Mouse (Mus musculus): ENCODE results near the gene Gng2.

The Gng2 gene

DNA sequence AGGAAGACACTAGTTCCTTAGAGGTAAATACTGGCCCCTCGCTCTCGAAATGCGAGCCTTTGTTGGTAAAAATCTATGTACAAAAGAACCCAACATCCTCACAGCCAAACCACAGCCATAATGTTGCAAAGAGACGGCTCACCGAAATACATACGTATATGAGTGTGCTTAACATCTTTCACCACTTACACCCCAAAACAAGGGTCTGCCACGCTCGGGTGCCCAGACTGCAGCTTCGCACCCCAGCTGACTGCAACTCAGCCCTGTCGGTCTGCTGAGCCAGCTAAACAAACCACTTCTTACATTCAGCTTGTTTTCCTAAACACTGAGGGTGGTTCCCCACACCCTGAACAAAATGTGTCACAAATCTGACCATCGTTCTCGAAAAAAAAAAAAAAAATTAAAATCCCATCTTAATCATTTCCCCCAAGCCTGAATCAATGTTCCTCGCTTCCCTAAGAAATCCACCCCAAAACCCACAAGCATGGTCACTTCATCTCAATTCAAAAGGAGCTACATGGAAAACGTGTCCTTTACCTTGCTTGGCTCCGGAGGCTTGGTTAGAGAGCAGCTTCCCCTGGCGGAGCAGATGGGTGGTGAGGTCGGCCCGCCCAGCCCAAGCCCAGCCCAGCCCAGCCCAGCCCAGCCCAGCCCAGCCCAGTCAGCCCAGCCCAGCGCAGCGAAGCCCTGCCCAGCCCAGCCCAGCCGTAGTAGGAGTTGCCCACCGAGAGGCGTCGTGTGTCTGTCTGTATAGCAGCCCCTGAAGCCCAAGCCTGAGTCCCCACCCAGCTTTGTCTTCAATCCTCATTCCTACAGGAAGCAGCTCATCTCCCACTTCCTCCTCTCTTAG, 781 bp downstream of the Gng2 start:
- DNase-seq (ENCODE audit: low spot score in 2 of 2), result peak; percentile 59 to 60

DNA sequence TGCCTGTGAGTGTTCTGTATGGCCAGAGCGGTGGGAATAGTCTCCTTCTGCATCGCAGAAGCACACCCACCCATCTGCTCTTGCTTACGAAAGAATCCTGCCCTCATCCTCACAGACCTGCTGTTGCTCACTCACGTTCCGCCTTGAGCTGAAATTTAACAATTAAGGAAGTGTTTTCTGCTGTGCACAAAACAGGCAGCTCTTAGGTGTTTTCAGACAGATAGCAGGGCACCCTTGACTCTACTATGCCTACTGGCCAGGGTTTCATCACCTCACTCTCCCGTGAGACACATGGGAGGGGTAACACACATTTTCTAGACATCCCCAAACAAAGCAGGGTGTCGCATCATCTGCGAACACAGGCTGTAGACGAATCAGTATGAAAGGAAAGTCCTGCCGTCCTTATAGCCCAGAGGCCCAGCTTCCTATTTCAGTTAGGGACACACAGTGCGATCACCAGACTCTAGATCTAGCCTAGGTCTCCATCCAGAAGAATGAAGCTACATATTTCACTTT, 2.4 kb downstream of the Gng2 start:
- peak in 1 of 2 experiments; percentile 28 for DNase-seq (ENCODE audit: low spot score in 2 of 2)

DNA sequence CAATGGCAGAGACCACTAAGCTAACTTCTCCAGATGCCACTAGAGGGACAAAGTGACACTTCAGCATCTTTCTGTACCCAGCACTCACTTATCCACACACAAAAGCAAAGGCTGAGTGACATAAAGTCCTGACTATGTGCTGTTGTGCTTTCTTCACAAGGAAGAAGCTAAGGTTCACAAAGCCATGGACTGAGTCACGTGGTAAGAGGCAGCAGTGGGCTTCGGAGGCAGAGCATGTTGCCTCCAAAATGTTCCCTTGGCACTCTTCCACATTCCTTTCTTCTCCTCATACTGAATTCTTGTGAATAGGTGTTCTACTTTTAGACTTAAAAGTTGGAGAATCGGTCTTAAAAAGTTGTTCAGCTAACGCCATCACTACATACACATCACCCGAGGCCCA, 3.0 kb downstream of the Gng2 start:
- DNase-seq (ENCODE audit: low spot score in 2 of 2), result no peak

DNA sequence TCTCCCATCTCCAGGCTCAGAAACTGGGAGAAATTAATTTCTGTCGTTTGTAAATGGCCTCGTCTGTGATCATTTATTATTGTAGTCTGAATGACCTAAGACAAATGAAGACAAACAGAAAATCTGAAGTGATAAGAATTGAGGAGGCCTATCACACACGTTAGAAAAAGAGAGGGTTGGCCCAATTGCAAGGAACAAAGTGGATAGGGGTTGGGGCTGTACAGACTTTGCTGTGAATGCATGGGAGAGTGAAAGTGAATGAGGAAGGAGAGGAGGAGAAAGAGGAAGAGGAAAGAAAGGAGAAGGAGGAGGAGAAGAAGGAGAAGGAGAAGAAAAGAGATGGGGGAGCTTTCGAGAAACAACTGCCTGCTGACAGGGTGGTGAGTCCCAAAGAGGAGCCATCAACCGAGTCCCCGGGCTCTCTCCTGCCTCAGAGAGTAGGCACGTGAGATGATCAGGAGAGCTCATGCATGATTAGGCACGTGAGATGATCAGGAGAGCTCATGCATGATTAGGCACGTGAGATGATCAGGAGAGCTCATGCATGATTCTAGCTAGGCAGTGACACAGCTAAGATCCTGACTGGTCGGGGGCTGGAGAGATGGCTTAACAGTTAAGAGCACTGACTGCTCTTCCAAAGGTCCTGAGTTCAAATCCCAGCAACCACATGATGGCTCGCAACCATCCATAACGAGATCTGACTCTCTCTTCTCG, 5.0 kb downstream of the Gng2 start:
- no peak for DNase-seq (ENCODE audit: low spot score in 2 of 2)

DNA sequence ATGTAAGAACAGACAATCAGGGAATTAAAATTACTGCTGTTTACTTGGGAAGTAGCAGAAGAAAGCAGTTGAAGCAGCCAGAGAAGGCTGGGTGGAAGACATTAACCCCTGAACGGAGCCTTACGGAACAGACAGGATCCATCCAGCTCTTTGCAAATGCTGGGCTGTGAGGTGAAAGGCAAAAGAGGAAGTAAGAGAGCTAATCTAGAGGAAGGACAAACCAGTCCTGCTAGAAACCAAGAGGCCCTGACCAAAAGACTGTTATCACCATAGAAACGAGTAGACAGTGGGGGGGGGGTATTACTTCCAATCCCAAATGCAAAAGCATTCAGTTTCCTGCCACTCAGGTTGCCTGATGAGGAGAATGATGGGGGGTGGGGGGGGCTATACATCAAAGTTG, 6.6 kb downstream of the Gng2 start:
- no peak for DNase-seq (ENCODE audit: low spot score in 2 of 2)

DNA sequence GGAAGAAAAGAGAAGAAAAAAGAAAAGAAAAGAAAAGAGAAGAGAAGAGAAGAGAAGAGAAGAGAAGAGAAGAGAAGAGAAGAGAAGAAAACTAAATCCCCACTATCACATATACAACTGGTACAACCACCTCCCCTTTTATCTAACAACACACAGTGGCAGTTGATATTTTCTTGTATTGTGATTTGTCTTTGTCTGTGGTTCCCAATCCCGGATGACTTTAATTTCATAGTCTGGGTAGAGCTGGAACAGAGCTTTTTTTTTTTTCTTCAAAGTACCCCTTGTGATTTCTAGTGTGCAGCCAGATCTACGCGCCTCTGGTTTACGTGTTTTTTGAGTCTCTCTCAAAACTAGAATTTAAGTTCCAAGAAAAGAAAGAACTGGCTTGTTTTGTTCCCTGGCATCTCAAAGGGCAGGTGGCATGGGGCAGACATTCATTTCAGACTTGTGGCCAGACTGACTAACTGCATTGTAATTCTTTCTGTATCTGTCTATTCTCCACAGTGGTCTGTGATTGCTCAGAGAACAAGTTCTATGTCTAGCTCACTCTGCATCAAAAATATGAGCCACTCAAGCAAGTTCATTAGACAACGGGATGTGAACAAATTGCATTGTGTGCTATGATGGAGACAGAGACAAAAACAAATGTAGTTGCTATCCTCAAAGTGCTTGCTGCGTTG, 7.2 kb downstream of the Gng2 start:
- DNase-seq (ENCODE audit: low spot score in 2 of 2), result no peak

DNA sequence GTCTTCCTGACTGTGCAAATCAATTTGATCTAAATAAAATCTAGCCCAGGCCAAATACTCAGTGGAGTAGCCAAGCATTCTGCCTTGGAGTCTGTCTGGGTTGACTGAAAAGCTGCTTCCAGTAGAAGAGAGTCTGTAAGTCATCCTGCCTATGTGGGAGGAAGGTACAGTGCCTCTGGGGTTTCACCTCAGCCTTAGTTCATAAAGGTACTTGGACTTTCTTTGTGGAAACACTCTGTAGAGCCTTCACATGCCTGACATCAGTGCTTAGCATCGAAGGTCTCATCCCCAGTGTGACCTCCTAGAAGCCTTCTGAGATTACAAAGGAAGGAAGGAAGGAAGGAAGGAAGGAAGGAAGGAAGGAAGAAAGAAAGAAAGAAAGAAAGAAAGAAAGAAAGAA, 7.9 kb downstream of the Gng2 start:
- DNase-seq (ENCODE audit: low spot score in 2 of 2), result no peak

DNA sequence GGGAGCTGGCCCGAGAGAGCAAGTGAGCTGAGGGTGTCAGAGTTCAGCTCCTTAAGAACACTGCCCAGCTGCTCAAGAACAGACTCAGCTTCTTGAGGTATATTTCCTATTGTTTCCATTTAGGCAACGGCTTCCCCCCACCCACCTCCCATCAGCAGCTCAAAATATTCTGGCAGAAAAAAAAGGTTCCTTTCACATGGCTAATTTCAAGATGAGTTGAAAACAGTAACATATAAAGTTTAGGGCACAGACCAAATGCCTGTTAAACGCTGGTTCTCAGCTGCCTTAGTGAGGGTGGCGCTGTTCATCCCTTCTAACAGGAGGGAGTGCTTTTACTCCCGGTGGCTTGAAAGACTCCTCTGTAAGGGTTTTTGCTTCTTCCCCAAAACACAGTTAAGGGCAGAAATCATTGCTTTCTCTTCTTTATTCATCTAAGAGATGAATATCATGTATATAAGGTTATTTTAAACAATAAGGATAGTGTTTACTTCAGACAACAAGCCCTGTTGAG, 8.4 kb downstream of the Gng2 start:
- no peak for DNase-seq (ENCODE audit: low spot score in 2 of 2)

DNA sequence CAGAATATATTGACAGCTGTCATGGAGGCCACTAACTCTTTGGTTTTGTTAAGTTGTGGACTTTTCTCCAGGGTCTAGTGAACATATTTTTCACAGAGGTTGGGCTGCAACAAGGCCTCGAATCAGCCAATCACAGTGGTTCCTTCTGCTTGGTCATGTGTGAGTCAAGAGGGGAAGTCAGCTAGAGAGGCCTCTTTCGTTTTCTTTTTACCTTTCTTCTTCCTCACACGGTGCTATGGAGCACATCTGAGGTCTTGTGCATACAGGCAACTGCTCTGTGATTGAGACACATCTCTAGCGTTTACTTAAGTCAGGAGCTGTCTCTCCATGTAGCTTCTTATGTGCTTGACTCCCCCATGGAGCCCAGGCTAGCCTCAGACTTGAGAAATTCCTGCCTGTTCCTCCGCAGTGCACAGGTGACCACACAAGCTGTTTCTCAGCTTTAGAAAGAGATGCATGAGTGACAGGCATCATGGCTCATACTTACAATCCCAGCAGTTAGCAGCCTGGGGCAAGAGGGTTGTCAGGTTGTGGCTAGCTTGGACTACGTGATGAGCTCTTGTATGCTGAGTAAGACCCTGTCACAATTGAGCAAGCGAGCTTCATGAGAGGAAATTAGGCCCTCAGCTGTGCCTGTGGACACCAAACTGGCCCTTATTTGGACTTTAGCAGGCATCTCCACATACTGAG, 9.0 kb downstream of the Gng2 start:
- no peak for DNase-seq (ENCODE audit: low spot score in 2 of 2)

DNA sequence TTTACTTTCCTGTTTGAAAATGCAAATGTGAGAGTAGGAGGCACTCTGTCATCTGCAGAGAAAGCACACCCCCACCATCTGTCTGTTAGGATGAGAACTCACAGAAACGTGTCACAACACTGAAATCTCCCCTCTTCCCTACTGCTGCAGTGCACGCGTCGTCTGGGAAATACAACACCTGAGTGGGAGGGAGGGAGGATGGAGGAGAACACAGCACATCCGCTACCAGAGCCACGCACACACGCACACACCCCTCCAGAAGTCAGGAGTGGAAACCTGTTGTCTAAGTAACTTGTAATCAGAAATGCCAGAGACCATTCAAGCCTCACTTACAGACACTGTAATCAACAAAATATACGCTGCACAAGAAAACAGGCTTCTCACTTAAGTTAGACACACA, 9.9 kb downstream of the Gng2 start:
- peak; percentile 44 to 60 for DNase-seq (ENCODE audit: low spot score in 2 of 2)

DNA sequence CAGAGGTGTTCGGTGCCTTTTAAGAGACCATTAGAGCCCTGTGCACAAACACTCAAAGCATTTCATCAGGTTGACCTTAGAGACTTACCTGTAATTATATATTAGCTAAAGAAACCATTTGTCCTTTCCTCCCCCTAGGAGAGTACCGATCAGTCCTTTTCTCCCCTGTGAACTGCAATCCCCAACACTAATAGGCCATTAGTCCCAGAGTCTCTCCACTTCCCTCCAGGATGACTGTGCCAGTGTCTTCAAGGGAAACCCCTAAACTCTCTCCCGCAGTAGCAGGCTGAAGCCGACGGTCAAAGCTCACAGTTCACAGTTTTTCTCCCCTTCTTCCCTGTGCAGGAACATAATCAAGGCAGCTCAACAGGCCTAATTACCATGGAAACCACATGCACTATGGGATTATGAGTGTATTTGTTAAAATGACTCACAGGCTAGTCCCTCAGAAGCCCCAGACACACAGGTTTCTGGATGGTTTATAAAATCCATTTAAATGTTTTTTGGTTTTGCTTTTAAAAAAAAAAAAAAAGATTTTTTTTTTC, 13.4 kb downstream of the Gng2 start:
- DNase-seq (ENCODE audit: low spot score in 2 of 2), result no peak

DNA sequence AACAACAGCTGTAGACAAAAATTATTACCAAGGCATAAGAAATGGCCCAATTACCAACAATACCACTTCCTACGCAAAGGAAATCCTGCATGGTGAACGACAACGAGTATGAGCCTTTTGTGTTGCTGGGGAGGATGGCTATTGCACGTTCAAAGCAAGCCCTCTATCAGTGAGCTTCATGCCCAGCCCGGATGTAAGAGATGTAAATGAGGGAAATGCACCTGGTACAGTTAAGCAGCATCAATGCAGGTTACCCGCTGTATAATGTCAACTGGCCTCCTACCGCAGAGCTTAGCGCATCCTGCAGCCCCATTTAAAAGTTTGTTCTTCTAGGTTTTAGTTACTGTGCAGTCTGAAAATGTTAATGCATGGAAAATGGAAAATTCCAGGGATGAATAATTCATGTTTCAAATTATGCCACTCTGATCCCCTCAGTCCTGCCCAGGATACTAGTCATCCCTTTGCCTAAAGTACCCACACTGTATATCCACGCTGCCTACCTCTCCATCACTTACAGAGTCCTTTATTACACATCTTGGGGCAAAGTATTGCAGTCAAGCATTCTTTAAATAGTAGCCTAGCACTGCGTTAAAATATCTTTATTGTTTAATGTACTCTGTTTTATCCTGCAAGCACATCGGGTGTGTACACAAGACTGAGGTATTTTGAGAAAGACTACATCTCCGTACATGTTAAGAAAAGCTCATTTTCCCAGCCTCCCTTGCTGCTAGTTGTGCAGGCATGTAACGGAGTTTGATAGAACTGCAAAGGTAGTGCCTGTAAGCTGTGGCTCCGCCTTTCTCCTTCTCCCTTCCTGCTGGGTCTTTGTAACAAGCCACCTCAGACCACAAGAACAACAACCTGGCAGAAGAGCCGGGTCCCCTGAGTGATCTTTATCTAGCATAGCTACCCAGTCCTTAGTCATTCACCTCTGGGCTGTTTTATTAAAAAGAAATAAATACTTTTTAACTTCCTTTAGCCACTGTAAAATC, 15.2 kb downstream of the Gng2 start:
- no peak for DNase-seq (ENCODE audit: low spot score in 2 of 2)

DNA sequence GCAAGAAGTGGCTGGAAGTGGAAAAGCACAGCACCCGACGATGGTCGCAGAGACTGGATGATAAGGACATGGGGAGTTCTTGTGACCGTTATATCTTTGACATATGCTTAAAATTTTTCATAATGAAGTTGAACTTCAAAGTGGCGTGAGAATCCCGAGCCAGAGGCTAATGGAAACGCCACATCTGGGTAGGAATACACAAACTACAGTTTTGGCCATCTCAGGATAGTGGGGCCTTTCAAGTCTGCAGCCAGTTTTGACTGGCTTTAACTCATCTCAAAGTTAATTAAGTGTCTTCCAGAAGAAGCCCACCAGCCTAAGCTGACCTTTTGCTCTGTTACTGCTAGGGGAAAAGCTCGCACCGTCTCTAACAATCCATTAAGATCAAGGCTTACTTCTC, 17.6 kb downstream of the Gng2 start:
- DNase-seq (ENCODE audit: low spot score in 2 of 2), result no peak

DNA sequence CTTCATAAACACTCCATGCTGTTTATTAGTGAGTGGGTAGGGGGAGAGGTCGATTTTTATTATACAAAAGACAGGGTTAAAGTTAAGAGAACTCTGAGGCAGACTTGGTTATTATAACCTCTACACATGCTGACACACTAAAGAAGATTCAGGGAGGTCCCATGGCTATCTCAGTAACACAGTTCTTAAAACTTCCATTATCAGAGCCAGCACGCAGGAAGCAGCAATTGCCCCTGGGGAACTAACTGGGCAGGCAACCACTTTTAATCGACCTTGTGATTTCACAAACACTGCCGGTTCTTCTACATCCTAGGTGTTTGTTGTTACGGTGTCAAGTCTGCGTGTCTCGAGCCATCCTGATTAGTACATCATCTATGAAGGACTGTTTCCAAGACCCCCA, 22.4 kb downstream of the Gng2 start:
- DNase-seq (ENCODE audit: low spot score in 2 of 2), result no peak

DNA sequence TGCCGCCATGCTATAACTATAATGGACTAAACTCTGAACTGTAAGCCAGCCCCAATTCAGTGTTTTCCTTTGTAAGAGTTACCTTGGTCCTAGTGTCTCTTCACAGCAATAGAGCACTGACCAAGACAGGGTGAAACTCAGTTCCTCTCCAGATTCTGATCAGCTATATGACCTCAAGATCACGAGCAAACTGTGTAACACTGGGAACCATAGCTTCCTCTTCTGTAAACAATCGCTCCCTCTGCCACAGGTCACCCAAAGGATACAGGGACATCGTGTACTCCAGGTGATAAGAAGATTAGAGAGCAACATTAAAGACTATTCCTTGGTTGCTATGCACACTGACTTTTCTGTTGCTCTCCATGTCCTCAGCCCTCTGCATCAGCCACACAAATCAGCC, 26.6 kb downstream of the Gng2 start:
- DNase-seq (ENCODE audit: low spot score in 2 of 2), result no peak

DNA sequence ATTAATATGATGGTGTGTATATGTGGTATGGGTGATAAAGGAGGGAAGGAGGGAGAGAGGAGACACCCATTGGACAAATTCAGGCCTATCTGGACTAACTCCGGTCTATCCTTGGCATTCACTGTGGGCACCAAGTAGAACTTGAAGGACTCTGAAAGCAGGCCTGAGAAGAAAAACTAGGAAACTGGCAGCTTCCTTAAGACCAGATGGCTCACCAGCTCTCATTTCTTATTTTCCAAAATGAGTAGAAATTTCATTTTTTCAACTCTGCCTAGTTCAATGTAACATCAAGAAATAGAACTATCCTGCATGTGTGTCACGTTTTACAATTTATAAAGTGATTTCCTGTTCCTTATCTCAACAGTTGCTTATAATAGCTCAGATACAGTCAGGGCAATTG, 28.0 kb downstream of the Gng2 start:
- no peak for DNase-seq (ENCODE audit: low spot score in 2 of 2)

DNA sequence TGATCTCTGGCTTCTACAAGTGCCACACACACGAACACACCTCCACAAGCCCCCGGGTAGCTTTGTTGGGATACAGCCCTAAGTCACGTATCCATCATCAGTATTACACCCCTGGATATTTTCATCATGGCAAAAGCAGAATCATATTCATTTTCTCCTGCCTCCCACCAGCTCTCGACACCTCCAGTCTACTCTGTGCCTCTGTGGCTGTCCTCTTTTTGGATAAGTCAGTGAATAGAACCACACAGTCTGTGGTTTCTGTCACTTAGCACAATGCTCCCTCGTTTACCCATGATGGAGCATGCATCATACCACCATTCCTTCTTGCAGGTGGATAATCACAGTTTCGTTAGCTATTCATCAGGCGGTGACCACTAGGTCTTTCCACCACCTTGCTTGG, 31.2 kb downstream of the Gng2 start:
- DNase-seq (ENCODE audit: low spot score in 2 of 2), result peak in 1 of 2 experiments; percentile 34

DNA sequence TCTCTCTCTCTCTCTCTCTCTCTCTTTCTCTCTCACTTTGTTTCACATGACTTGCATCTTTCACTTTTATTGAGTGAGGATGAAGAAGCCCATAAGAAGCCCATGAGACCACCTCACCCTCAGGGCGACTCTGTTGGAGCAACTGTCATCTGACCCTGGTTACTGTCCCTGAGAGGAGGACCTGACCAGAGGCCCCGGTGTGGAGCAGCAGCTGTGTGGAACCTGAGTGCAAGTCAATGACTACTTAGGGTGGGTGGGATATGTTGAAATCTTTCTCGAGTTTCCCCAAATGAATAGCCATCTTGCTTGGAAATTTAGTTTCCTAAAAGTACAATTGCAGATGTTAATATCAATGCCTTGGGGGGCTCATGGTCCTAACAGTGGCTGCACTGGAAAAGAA, 34.7 kb downstream of the Gng2 start:
- DNase-seq (ENCODE audit: low spot score in 2 of 2), result no peak

DNA sequence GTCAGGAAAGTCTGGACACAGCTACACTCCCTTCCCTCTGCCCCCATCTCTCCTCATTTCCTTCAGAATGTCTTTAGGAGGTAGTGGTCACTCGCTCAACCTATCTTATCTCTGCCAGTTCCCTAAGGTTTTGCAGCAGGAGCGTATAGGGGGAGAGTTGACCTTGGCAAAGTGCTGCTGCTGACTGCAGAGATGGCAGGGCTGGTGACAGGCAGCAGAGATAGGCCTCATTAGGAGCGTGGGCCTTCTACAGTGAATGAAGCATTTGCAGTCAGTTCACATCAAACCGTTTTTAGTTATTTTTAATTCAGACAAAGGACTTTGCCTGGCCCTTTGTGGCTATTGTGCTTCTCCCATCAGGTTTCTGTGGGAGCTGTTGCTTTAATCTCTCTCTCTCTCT, 35.1 kb downstream of the Gng2 start:
- no peak for DNase-seq (ENCODE audit: low spot score in 2 of 2)

DNA sequence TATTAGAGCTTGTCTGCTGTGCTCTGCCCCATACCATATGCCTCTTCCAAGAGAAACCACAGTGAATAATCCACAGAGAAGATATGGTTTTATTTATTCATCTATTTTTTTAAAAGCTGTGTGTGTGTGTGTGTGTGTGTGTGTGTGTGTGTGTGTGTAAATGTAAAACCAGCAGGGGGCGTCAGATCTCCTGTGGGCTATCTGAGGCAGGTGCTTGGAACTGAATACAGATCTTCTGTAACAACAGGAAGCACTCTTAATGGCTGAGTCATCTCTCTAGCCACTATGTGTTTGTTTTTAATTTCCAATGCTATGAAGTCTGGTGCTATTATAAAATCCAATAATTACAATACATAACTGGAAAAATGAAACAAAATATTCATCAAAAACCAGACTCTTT, 37.4 kb downstream of the Gng2 start:
- no peak for DNase-seq (ENCODE audit: low spot score in 2 of 2)
